Mouse (Mus musculus) thymus, adult 2 months (tissue): ENCODE data around the gene Iqcg.

Source experiments
- CTCF ChIP-seq: fragments of 200-500 bp; IDR thresholded peaks from 2 replicates; pipeline ENCODE4 v1.5.1; 2012; ENCODE audit warnings: mild to moderate bottlenecking, control low read depth, low read length, moderate library complexity, borderline replicate concordance; ENCODE audit not compliant: control insufficient read depth, poor library complexity, insufficient read depth; ENCODE audit errors: extremely low read depth
- POLR2A ChIP-seq: fragments of 200-500 bp; IDR thresholded peaks from 2 replicates; pipeline ENCODE4 v1.6.1; 2012; ENCODE audit warnings: mild to moderate bottlenecking, low read length, control low read depth, moderate library complexity; ENCODE audit not compliant: control insufficient read depth, poor library complexity, insufficient read depth; ENCODE audit errors: extremely low read depth

GRCm38 (mm10) chr16:32992158-32992557 is 63.9 kb downstream of the Iqcg start:
- no peak for TF ChIP-seq POLR2A
- TF ChIP-seq CTCF = no peak
